Mouse (Mus musculus): Measurements from ENCODE around the gene Rpn2. TPM values are rescaled to one million over a fixed set of nuclear protein-coding genes. Genes with fewer than 3 reads are reported as not detected.

Rpn2 gene
- 100 to 1,000 TPM; 132 to 138 TPM for total RNA-seq (2021)
- long read RNA-seq, experiment 1, transcript Rpn2-202 (17 exons, 2,756 nt): major isoform, 52 of 217 reads
- long read RNA-seq, experiment 1, partial matches to known transcripts: 17 of 217 reads
- long read RNA-seq, experiment 1, other reads (novel, unspliced or antisense): 146 of 217 reads
- long read RNA-seq, experiment 2, transcript Rpn2-205 (17 exons, 1,944 nt): minor isoform, 11 of 246 reads
- long read RNA-seq, experiment 2, transcript Rpn2-202 (17 exons, 2,756 nt): major isoform, 49 of 246 reads
- long read RNA-seq, experiment 2, partial matches to known transcripts: 12 of 246 reads
- long read RNA-seq, experiment 2, other reads (novel, unspliced or antisense): 173 of 246 reads

GRCm38 (mm10) chr2:157278717-157279415 is at the start of gene Rpn2:
Gene Rpn2, plus strand, starts transcription at chr2:157279017.
- Histone ChIP-seq H3K4me3 (peak within 1 kb of the TSS; percentile 75), H3K27ac (peak within 1 kb of the TSS; percentile 99)
- TF ChIP-seq CTCF (conservative IDR thresholded peaks at IDR 0.05): no peak
- DNase-seq (ENCODE audit: low spot score in 2 of 2): peak; percentile 96

- no peak overlapping the region for H3K27ac ChIP-seq
- TF ChIP-seq CTCF (conservative IDR thresholded peaks at IDR 0.05): no peak
- no peak overlapping the region for H3K4me3 ChIP-seq
- DNase-seq (ENCODE audit: low spot score in 2 of 2): no peak
These were observed 42.9 kb upstream of the Rpn2 start for GRCm38 (mm10) chr2:157235946-157236345.

GRCm38 (mm10) chr2:157245001-157245400 is 33.8 kb upstream of the Rpn2 start:
- Histone ChIP-seq H3K27ac (no peak overlapping the region), H3K4me3 (no peak overlapping the region)
- no peak for TF ChIP-seq CTCF (conservative IDR thresholded peaks at IDR 0.05)
- DNase-seq (ENCODE audit: low spot score in 2 of 2): no peak

- Histone ChIP-seq H3K4me3 (no peak overlapping the region), H3K27ac (no peak overlapping the region)
- no peak for TF ChIP-seq CTCF (conservative IDR thresholded peaks at IDR 0.05)
- no peak for DNase-seq (ENCODE audit: low spot score in 2 of 2)
These were observed 33.2 kb upstream of the Rpn2 start for GRCm38 (mm10) chr2:157245603-157246002.

GRCm38 (mm10) chr2:157248111-157248510 is 30.7 kb upstream of the Rpn2 start:
- no peak for DNase-seq (ENCODE audit: low spot score in 2 of 2)
- no peak overlapping the region for H3K27ac ChIP-seq
- no peak for TF ChIP-seq CTCF (conservative IDR thresholded peaks at IDR 0.05)
- no peak overlapping the region for H3K4me3 ChIP-seq

GRCm38 (mm10) chr2:157259720-157260119 is 19.1 kb upstream of the Rpn2 start:
- Histone ChIP-seq H3K4me3 (no peak overlapping the region), H3K27ac (no peak overlapping the region)
- TF ChIP-seq CTCF (conservative IDR thresholded peaks at IDR 0.05): peak; percentile 92
- DNase-seq (ENCODE audit: low spot score in 2 of 2): peak; percentile 59 to 72

- DNase-seq (ENCODE audit: low spot score in 2 of 2): no peak
- Histone ChIP-seq H3K27ac (no peak overlapping the region), H3K4me3 (no peak overlapping the region)
- TF ChIP-seq CTCF (conservative IDR thresholded peaks at IDR 0.05): no peak
These were observed 16.9 kb upstream of the Rpn2 start for GRCm38 (mm10) chr2:157261930-157262329.

- no peak overlapping the region for H3K27ac ChIP-seq
- DNase-seq (ENCODE audit: low spot score in 2 of 2): no peak
- no peak for TF ChIP-seq CTCF (conservative IDR thresholded peaks at IDR 0.05)
- no peak overlapping the region for H3K4me3 ChIP-seq
These were observed 16.3 kb upstream of the Rpn2 start for GRCm38 (mm10) chr2:157262506-157262905.

- Histone ChIP-seq H3K27ac (no peak overlapping the region), H3K4me3 (no peak overlapping the region)
- no peak for DNase-seq (ENCODE audit: low spot score in 2 of 2)
- TF ChIP-seq CTCF (conservative IDR thresholded peaks at IDR 0.05): no peak
These were observed 15.7 kb upstream of the Rpn2 start for GRCm38 (mm10) chr2:157263101-157263500.

- H3K4me3 ChIP-seq: no peak overlapping the region
- TF ChIP-seq CTCF (conservative IDR thresholded peaks at IDR 0.05): no peak
- no peak overlapping the region for H3K27ac ChIP-seq
- no peak for DNase-seq (ENCODE audit: low spot score in 2 of 2)
These were observed 15.0 kb upstream of the Rpn2 start for GRCm38 (mm10) chr2:157263832-157264231.

GRCm38 (mm10) chr2:157279416-157279800 is 591 bp downstream of the Rpn2 start, which contains the start of gene Mroh8:
Gene Mroh8, minus strand, starts transcription at chr2:157279549.
- peak within 1 kb of the TSS; percentile 99 for H3K27ac ChIP-seq
- DNase-seq (ENCODE audit: low spot score in 2 of 2): peak; percentile 62 to 67
- no peak for TF ChIP-seq CTCF (conservative IDR thresholded peaks at IDR 0.05)
- H3K4me3 ChIP-seq: peak within 1 kb of the TSS; percentile 75

- H3K27ac ChIP-seq: no peak overlapping the region
- TF ChIP-seq CTCF (conservative IDR thresholded peaks at IDR 0.05): no peak
These were observed 4.5 kb downstream of the Rpn2 start for GRCm38 (mm10) chr2:157283321-157283720.

GRCm38 (mm10) chr2:157287542-157287941 is 8.7 kb downstream of the Rpn2 start:
- peak; percentile 91 for TF ChIP-seq CTCF (conservative IDR thresholded peaks at IDR 0.05)

More at GRCm38 (mm10) chr2:157283321-157283720, 4.5 kb downstream of the Rpn2 start:
- no peak overlapping the region for H3K4me3 ChIP-seq
- no peak for DNase-seq (ENCODE audit: low spot score in 2 of 2)

More at GRCm38 (mm10) chr2:157287542-157287941, 8.7 kb downstream of the Rpn2 start:
- H3K4me3 ChIP-seq: no peak overlapping the region
- DNase-seq (ENCODE audit: low spot score in 2 of 2): peak; percentile 43 to 59
- peak overlapping the region; percentile 19; the same call in 1 of the 2 replicates for H3K27ac ChIP-seq
